Mouse (Mus musculus) fat pad, adult 2 months (tissue): ENCODE data around the gene Hnrnpl.

Source experiments
- DNase-seq: peaks from one replicate; pipeline ENCODE4 v3.0.0-alpha.2; 2011; ENCODE audit warnings: low read depth, low spot score; ENCODE audit errors: extremely low read depth

Gene Hnrnpl

GRCm38 (mm10) chr7:28808221-28808941 lies at the start of gene Hnrnpl:
Hnrnpl (plus strand) TSS chr7:28808541.
- no peak for DNase-seq

- no peak for DNase-seq
Measured at GRCm38 (mm10) chr7:28758623-28759022, 49.7 kb upstream of the Hnrnpl start.

- no peak for DNase-seq
Measured at GRCm38 (mm10) chr7:28761907-28762306, 46.4 kb upstream of the Hnrnpl start.

GRCm38 (mm10) chr7:28765211-28765610 lies 43.1 kb upstream of the Hnrnpl start:
- DNase-seq, result no peak

- DNase-seq, result peak; percentile 96
Measured at GRCm38 (mm10) chr7:28766173-28766879, 42.0 kb upstream of the Hnrnpl start, which contains the start of gene Sirt2. Sirt2 (plus strand) TSS chr7:28766735.

GRCm38 (mm10) chr7:28766910-28767309 lies 41.4 kb upstream of the Hnrnpl start:
- no peak for DNase-seq

GRCm38 (mm10) chr7:28767462-28767965 lies 40.8 kb upstream of the Hnrnpl start, which contains the start of gene Nfkbib:
Nfkbib (minus strand) TSS chr7:28767512.
- DNase-seq, result no peak

- no peak for DNase-seq
Measured at GRCm38 (mm10) chr7:28769414-28769958, 38.9 kb upstream of the Hnrnpl start.

- DNase-seq, result no peak
Measured at GRCm38 (mm10) chr7:28770309-28770708, 38.0 kb upstream of the Hnrnpl start.

GRCm38 (mm10) chr7:28771867-28772266 lies 36.5 kb upstream of the Hnrnpl start:
- DNase-seq, result no peak

GRCm38 (mm10) chr7:28773163-28773562 lies 35.2 kb upstream of the Hnrnpl start:
- DNase-seq, result no peak

- no peak for DNase-seq
Measured at GRCm38 (mm10) chr7:28774164-28774563, 34.2 kb upstream of the Hnrnpl start.

GRCm38 (mm10) chr7:28775129-28775528 lies 33.2 kb upstream of the Hnrnpl start:
- no peak for DNase-seq

GRCm38 (mm10) chr7:28778825-28779224 lies 29.5 kb upstream of the Hnrnpl start:
- DNase-seq, result no peak

- DNase-seq, result no peak
Measured at GRCm38 (mm10) chr7:28780067-28780658, 28.2 kb upstream of the Hnrnpl start.

GRCm38 (mm10) chr7:28780857-28781256 lies 27.5 kb upstream of the Hnrnpl start:
- DNase-seq, result no peak

GRCm38 (mm10) chr7:28781261-28781663 lies 27.1 kb upstream of the Hnrnpl start:
- DNase-seq, result no peak

GRCm38 (mm10) chr7:28785161-28785560 lies 23.2 kb upstream of the Hnrnpl start:
- DNase-seq, result no peak

- no peak for DNase-seq
Measured at GRCm38 (mm10) chr7:28787884-28788283, 20.5 kb upstream of the Hnrnpl start.

- no peak for DNase-seq
Measured at GRCm38 (mm10) chr7:28788307-28789195, 19.8 kb upstream of the Hnrnpl start, which contains the start of gene Rinl. Rinl (plus strand) TSS chr7:28788969.
